Mouse (Mus musculus) embryonic facial prominence, embryonic 14.5 days (tissue): ENCODE results near the gene Chchd2. TPM values are rescaled to one million over a fixed set of nuclear protein-coding genes. Genes with fewer than 3 reads are reported as not detected.
A peak's percentile ranks its signal among the peaks of the same experiment; 100 is the strongest.

ENCODE experiments used
- ATAC-seq: fragments of 200-750 bp; cut with Nextera tagmentation; 2 replicates; pipeline ENCODE4 v1.8.0; 2017; ENCODE audit warnings: low read depth, moderate number of reproducible peaks, moderate TSS enrichment
- DNase-seq: peaks from one replicate; pipeline ENCODE4 v3.0.0-alpha.2; 2015; ENCODE audit warnings: low spot score
- H3K27ac ChIP-seq: fragments of 300-500 bp; sonication (generic); replicated peaks from 2 replicates; pipeline ENCODE4 v1.5.1; 2014; ENCODE audit warnings: low read depth, mild to moderate bottlenecking, low read length, moderate library complexity
- H3K27me3 ChIP-seq: fragments of 300-500 bp; sonication (generic); replicated peaks from 2 replicates; pipeline ENCODE4 v1.6.1; 2014; ENCODE audit warnings: low read length; ENCODE audit not compliant: control insufficient read depth, insufficient read depth
- H3K36me3 ChIP-seq: fragments of 300-500 bp; sonication (generic); 2 replicates; pipeline ENCODE4 v1.6.1; 2014; ENCODE audit warnings: low read length, mixed read lengths; ENCODE audit not compliant: control insufficient read depth, insufficient read depth
- H3K4me1 ChIP-seq: fragments of 300-500 bp; sonication (generic); 2 replicates; pipeline ENCODE4 v1.6.1; 2014; ENCODE audit warnings: antibody characterized with exemption, low read length; ENCODE audit not compliant: control insufficient read depth, insufficient read depth
- H3K4me2 ChIP-seq: fragments of 300-500 bp; sonication (generic); 2 replicates; pipeline ENCODE4 v1.6.1; 2014; ENCODE audit warnings: low read depth, mild to moderate bottlenecking, low read length, moderate library complexity, mixed read lengths
- H3K4me3 ChIP-seq: fragments of 300-500 bp; sonication (generic); 2 replicates; pipeline ENCODE4 v1.5.1; 2014; ENCODE audit warnings: low read depth, mild to moderate bottlenecking, low read length
- H3K9ac ChIP-seq: fragments of 300-500 bp; sonication (generic); 2 replicates; pipeline ENCODE4 v1.6.1; 2014; ENCODE audit warnings: low read depth, mild to moderate bottlenecking, low read length, moderate library complexity, mixed read lengths
- H3K9me3 ChIP-seq: fragments of 300-500 bp; sonication (generic); 2 replicates; pipeline ENCODE4 v1.6.1; 2016; ENCODE audit warnings: low read length; ENCODE audit not compliant: control insufficient read depth
- WGBS: fragments of 180-500 bp; shearing (Covaris S2); extraction: QIAGEN DNeasy Blood & Tissue Kit; methylation state at CpG from one replicate; pipeline ENCODE4 v1.1.7; 2014; 5-methylcytosine and 5-hydroxymethylcytosine counted together
- polyA plus RNA-seq: library from polyadenylated mRNA; unstranded; fragments of >200 nt; fragmentation: Nextera tagmentation; extraction: Ambion mirVana; gene quantifications from 2 replicates; pipeline ENCODE4 v1.2.1, GENCODE M21; 2014

Chchd2 gene
- polyA plus RNA-seq, 1 experiment from 2014 or later = 911 TPM

DNA sequence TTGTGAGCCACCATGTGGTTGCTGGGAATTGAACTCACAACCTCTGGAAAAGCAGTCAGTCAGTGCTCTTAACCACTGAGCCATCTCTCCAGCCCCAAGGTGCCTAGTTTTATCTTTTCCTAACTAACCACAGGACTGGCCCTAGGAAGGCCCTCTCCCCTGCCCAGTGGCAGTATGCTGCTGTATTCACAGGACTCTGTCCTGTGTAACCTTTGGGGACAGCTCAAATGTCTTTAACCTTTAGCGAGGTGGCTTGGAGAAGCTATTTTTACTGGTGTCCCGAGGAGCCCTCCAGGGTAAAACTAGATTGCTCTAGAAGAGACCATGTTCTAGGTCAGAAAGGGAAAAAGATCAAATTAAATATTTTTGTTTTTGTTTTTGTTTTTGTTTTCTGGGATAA lies 16.0 kb downstream of the Chchd2 start:
- ATAC-seq = no peak
- Histone ChIP-seq H3K27me3 (no peaks in the 10 kb centered on the region), H3K4me2 (no peak overlapping the region), H3K36me3 (no peaks in the 10 kb centered on the region), H3K9ac (no peak overlapping the region), H3K9me3 (no peaks in the 10 kb centered on the region), H3K27ac (no peak overlapping the region), H3K4me3 (no peak overlapping the region), H3K4me1 (no peaks in the 10 kb centered on the region)
- no peak for DNase-seq
- WGBS = 71% methylated on average over 2 of the region's 2 CpGs

DNA sequence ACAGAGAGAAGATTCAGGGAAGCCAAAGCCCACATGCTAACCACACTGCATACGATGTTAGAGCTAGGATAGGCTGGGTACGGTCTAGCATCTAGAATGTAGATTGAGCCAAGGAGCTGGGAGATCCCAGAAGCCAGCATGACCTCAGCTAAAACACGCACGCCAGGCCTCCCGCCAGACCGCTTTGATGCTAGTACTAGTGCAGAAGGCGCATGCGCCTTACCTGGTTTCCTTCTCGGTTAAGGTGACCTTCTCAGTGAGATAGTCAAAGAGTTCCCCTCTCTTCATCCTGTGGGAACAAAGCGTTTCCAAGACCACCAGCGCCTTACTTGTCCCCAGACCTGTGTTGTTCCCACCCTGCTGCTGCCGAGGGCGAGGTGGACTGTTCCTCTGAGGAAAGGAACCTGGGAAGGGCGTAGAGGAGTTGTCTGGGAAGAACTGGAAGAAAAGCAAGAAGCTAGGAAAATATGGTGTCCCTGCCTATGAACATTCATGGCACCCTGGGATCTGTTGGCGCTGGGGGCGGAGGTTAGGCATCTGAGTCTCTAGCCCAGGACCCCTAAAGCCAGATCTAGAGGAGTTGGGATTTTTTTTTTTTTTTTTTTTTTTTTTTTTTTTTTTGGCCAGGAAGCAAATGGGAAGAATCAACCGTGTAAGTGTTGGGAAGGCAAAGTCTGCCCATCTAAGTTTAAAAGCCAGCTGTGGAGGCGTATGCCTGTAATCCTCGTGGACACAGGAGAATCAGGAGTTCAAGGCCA lies 17.9 kb downstream of the Chchd2 start:
- H3K27me3 ChIP-seq = no peaks in the 10 kb centered on the region
- DNase-seq (no peak), ATAC-seq (no peak)
- H3K4me1 ChIP-seq = no peaks in the 10 kb centered on the region
- no peak overlapping the region for H3K9ac ChIP-seq
- no peak overlapping the region for H3K4me2 ChIP-seq
- no peaks in the 10 kb centered on the region for H3K9me3 ChIP-seq
- H3K36me3 ChIP-seq = no peaks in the 10 kb centered on the region
- no peak overlapping the region for H3K4me3 ChIP-seq
- no peak overlapping the region for H3K27ac ChIP-seq
- 89% methylated on average over 19 of the region's 19 CpGs for WGBS

DNA sequence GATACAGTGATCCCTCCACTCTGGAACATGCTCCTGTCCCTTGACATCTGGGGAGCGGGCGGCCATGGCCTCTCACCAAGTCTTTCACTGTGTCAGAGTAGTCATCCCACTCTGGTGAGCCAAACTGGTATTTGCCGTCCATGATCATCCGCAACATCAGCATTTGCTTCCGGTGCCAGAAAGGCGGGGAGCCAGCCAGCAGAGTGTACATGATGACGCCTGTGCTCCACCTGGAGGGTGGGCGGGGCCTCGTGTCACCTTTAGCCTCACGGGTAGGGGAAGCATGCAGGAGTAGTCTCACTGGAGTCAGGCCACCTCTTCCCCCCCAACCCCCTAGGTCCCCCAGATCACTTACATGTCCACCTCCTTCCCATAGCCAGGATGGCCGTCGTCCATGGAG lies 21.4 kb downstream of the Chchd2 start:
- DNase-seq (no peak), ATAC-seq (no peak)
- WGBS = 85% methylated on average over 12 of the region's 12 CpGs
- H3K9ac ChIP-seq = no peak overlapping the region
- H3K4me1 ChIP-seq = peaks cover 4% of the 10 kb centered on the region; the same call in 1 of the 2 replicates
- H3K4me3 ChIP-seq = no peak overlapping the region
- H3K27ac ChIP-seq = no peak overlapping the region
- no peaks in the 10 kb centered on the region for H3K27me3 ChIP-seq
- H3K9me3 ChIP-seq = no peaks in the 10 kb centered on the region
- peaks cover 19% of the 10 kb centered on the region for H3K36me3 ChIP-seq
- H3K4me2 ChIP-seq = no peak overlapping the region

DNA sequence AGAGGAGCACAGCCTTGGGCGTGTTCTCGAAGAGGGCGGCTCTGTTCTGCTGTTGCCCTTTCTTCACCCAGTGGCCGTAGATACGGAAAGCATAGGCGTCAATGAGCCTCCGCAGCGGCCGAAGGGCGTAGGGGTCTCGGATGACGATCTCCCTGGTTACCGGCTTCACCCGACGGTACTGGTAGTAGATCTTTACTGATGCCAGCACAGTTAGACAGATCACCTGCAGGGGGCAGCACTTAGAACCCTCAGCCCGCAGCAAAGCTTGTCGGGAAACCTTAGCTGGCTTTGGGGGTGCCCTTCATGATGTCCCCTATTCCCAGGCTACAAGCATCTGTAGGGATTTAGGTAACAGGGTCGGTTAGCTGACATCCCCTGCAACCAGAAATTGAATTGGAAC lies 22.8 kb downstream of the Chchd2 start:
- Histone ChIP-seq H3K9ac (0 out of 2 replicates have a peak overlapping the region, but pooled peaks have one; percentile 37), H3K27me3 (no peaks in the 10 kb centered on the region), H3K36me3 (peaks cover 33% of the 10 kb centered on the region), H3K27ac (no peak overlapping the region), H3K4me1 (peaks cover 4% of the 10 kb centered on the region; the same call in 1 of the 2 replicates), H3K4me2 (peak overlapping the region; percentile 31; the same call in 1 of the 2 replicates), H3K4me3 (no peak overlapping the region), H3K9me3 (no peaks in the 10 kb centered on the region)
- ATAC-seq = peak; percentile 33; the same call in 1 of the 2 replicates
- no peak for DNase-seq
- WGBS = 12% methylated on average over 18 of the region's 18 CpGs

DNA sequence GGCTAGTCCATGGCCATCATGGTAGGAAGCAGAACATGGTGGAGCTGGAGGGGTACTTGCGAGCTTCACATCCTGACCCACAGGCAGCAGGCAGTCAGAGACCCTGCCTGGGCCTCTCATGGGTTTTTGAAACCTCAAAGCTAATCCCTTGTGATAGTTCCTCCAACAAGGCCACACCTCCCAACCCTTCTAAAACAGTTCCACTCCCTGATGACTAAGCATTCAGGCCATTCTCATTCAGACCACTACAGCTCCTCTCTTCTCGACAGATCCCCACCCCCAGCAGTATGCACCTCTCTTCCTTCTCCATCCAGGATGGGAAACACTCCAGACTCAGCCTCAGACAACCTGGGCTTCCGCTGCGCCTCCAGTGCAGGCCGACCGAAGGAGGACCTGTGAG lies 24.9 kb downstream of the Chchd2 start:
- no peaks in the 10 kb centered on the region for H3K27me3 ChIP-seq
- no peak overlapping the region for H3K4me3 ChIP-seq
- H3K36me3 ChIP-seq = peaks cover 46% of the 10 kb centered on the region
- H3K9me3 ChIP-seq = no peaks in the 10 kb centered on the region
- H3K9ac ChIP-seq = no peak overlapping the region
- no peak for DNase-seq
- H3K4me2 ChIP-seq = no peak overlapping the region
- WGBS = 94% methylated on average over 6 of the region's 6 CpGs
- no peak for ATAC-seq
- H3K4me1 ChIP-seq = peaks cover 4% of the 10 kb centered on the region; the same call in 1 of the 2 replicates
- H3K27ac ChIP-seq = no peak overlapping the region

DNA sequence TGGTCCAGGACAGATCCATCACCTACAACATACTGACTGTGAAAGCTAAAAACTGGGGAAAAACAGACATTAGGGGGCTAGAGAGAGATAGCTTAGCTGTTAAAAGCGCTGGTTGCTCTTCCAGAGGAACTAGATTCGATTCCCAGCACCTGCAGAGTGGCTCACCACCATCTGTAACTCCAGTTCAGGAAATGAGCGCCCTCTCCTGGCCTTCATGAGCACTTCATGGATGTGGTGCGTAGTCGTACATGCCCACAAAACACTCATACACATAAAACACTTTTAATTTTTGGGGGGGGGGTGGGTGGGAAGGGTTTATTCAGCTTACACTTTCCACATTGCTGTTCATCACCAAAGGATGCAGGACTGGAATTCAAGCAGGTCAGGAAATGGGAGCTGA lies 30.9 kb downstream of the Chchd2 start:
- DNase-seq (no peak), ATAC-seq (no peak)
- WGBS = 90% methylated on average over 5 of the region's 5 CpGs
- Histone ChIP-seq H3K4me1 (no peaks in the 10 kb centered on the region), H3K4me2 (no peak overlapping the region), H3K27ac (no peak overlapping the region), H3K9ac (no peak overlapping the region), H3K9me3 (no peaks in the 10 kb centered on the region), H3K36me3 (peaks cover 70% of the 10 kb centered on the region), H3K27me3 (no peaks in the 10 kb centered on the region), H3K4me3 (no peak overlapping the region)

DNA sequence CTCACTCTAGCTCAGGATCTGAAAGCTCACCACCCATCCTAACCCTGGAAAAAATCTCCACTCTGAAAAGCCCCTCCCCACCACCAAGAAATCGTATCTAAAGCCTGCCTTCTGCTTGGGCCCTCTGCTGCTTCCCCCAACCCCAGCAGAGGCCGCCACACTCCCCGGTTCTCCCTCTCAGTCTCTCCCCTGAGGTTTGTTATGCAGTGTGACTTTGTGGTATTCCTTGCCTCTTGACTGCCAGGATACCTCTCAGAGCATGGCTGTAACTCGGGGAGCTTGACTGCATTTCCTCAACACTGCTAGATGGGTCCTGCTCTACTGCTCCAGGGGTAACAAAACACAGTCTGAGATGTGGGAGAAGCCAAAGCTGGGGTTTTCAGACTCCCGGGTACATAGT lies 32.1 kb downstream of the Chchd2 start:
- ATAC-seq (no peak), DNase-seq (no peak)
- Histone ChIP-seq H3K4me2 (no peak overlapping the region), H3K4me1 (no peaks in the 10 kb centered on the region), H3K4me3 (no peak overlapping the region), H3K27me3 (no peaks in the 10 kb centered on the region), H3K36me3 (peaks cover 58% of the 10 kb centered on the region), H3K9ac (no peak overlapping the region), H3K27ac (no peak overlapping the region), H3K9me3 (no peaks in the 10 kb centered on the region)
- WGBS = 48% methylated on average over 5 of the region's 5 CpGs

DNA sequence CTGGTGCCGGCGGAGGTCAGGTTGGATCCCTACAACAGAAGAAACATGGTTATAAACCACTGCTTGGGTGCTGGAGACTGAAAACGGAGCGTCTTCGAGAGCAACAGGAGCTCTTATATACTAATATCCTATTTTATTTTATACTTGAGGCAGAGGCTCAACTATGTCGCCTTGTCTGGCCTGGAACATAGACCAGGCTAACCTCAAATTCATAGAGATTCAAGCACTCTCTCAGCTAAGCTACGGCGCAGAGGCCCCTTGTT lies 39.8 kb downstream of the Chchd2 start:
- ATAC-seq (no peak), DNase-seq (no peak)
- H3K27ac ChIP-seq = 0 out of 2 replicates have a peak overlapping the region, but pooled peaks have one; percentile 28
- peak overlapping the region; percentile 72 for H3K4me3 ChIP-seq
- peak overlapping the region; percentile 74 for H3K4me2 ChIP-seq
- peak overlapping the region; percentile 85 for H3K9ac ChIP-seq
- 53% methylated on average over 8 of the region's 8 CpGs for WGBS
- no peaks in the 10 kb centered on the region for H3K27me3 ChIP-seq
- peaks cover 27% of the 10 kb centered on the region for H3K36me3 ChIP-seq
- H3K9me3 ChIP-seq = no peaks in the 10 kb centered on the region
- H3K4me1 ChIP-seq = no peaks in the 10 kb centered on the region; the same call in 1 of the 2 replicates
